Mouse (Mus musculus) brain, embryonic 14.5 days (tissue): ENCODE results near the gene Caskin1.

ENCODE experiments used
- CTCF ChIP-seq: fragments of 200-500 bp; IDR thresholded peaks from 2 replicates; pipeline ENCODE4 v1.5.1; 2012; ENCODE audit warnings: inconsistent platforms, mild to moderate bottlenecking, moderate library complexity, borderline replicate concordance; ENCODE audit not compliant: insufficient read depth, insufficient read length; ENCODE audit errors: extremely low read depth
- POLR2A ChIP-seq: fragments of 200-500 bp; IDR thresholded peaks from 2 replicates; pipeline ENCODE4 v1.6.1; 2012; ENCODE audit warnings: mild to moderate bottlenecking, inconsistent platforms, borderline replicate concordance; ENCODE audit not compliant: poor library complexity, insufficient read depth, insufficient read length, severe bottlenecking; ENCODE audit errors: extremely low read depth

GRCm38 (mm10) chr17:24477053-24477984 lies 11.1 kb upstream of the Caskin1 start:
- no peak for TF ChIP-seq CTCF
- no peak for TF ChIP-seq POLR2A
